Mouse (Mus musculus) cerebral cortex, adult 2 months (tissue): Measurements from ENCODE around the gene Arvcf.

ENCODE experiments used
- WGBS: fragments of 180-500 bp; shearing (Covaris S2); methylation state at CpG from one replicate; pipeline ENCODE4 v1.1.7; 2018; 5-methylcytosine and 5-hydroxymethylcytosine counted together

Gene Arvcf

DNA sequence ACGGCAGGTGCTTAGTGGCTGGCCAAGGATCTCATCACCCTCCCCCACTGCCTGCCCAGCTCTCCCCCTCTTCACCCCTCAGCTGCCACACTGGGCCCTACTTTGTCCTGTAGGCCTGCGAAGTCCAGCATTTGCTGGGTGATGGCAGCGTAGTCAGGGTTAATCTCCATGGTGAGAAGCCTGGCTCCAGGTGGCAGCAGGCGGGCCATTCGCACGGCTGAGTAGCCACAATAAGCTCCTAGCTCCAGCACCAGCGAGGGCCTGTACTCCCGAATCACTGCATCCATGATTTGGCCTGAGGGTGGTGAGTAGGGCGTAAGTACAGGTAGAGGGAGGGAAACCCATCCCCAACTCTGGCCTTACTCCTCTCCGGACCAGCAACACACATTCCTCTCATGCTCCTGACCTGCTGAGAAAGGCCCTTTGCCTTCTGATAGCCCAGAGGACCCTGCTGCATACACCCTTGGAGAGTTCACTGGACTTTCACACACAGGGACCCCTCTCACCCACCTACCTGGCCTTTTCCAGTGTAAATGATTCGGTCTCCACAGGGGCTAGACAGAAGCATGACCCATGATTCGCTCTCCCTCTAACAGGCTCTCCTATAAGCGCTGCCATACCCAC, 63.2 kb downstream of the Arvcf start:
- WGBS: 75% methylated on average over 13 of the region's 13 CpGs

DNA sequence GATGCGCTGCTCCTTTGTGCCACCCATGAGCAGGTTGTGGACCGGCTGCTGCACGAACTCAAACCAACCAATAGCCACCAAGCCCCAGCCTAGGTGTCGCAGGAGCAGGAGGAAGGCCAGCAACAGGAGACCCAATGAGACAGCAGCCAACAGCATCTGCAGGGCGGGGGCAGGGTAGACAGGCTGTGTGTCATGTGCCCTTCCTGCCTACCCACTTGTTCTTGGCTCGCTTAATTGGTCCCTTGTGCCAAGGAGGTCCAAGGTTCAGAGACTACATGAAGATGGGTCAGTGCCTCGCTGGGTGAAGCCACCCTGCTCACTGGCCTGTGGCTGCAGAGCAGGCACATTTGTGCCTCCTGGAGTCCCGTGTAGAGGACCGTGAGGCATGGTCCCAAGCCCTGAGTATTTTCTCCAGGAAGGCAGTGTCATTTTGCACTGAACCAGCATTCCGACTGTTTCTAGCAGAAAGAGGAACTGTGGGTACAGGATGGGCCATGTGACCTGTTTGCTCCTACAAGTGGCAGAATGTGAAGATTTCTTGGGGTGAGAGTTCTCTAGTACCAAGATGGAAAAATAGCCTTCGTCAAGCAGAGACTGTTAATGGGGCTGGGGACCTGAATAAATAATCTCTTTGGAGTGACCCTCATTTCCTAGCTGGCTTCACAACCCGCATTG, 64.0 kb downstream of the Arvcf start:
- 72% methylated on average over 12 of the region's 12 CpGs for WGBS

- WGBS: 76% methylated on average over 7 of the region's 7 CpGs
Measured at GRCm38 (mm10) chr16:18413032-18413816, 65.2 kb downstream of the Arvcf start.

DNA sequence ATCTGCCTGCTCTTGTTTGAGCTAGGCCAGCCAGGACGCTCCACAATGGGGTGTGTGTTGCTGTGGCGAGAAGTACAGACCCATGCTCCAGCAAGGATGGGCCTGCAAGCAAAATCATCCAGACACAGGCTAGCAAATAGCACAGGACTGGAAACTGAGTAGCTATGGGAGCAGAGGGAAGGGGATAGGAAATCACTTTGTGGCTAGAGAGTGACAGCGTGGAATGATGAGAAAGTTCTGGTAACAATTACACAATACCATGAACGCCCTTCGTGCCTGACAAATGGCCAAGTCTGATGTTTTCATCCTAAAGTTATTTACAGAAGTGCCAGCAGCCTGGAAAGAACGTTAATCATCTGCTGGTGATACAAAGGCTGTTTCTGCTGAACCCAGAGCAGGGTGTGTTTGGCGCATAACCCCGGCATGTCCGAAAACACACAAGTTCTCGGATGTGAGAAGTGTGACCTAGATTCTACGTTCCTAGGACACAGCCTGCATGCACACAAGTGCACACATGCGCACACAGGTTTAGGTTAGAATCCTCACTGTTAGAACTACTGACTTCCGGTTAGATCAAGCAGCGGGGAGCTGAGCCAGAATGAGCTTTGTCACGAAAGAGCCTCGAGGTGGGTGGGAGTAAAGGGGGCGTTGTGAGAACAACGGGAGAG, 68.2 kb downstream of the Arvcf start:
- 25% methylated on average over 18 of the region's 18 CpGs for WGBS

DNA sequence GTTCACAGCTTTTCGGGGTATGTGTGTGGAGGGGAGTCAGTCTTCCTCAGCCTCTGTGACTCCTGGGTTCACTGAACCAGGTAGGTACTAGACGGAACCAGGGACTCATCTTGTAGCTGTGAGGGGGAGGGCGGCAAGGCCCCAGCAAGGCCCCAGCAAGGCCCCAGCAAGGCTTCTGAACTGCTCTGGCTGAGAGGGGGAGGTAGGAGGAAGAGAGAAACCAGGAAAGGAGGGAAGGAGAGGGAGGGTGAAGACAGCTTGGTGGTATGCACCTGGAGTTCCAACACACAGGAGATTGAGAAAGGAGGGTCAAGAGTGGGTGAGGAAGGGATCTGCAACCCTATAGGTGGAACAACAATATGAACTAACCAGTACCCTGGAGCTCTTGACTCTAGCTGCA, 68.9 kb downstream of the Arvcf start:
- 61% methylated on average over 3 of the region's 3 CpGs for WGBS

- 89% methylated on average over 5 of the region's 5 CpGs for WGBS
Measured at GRCm38 (mm10) chr16:18417491-18417890, 69.5 kb downstream of the Arvcf start.

DNA sequence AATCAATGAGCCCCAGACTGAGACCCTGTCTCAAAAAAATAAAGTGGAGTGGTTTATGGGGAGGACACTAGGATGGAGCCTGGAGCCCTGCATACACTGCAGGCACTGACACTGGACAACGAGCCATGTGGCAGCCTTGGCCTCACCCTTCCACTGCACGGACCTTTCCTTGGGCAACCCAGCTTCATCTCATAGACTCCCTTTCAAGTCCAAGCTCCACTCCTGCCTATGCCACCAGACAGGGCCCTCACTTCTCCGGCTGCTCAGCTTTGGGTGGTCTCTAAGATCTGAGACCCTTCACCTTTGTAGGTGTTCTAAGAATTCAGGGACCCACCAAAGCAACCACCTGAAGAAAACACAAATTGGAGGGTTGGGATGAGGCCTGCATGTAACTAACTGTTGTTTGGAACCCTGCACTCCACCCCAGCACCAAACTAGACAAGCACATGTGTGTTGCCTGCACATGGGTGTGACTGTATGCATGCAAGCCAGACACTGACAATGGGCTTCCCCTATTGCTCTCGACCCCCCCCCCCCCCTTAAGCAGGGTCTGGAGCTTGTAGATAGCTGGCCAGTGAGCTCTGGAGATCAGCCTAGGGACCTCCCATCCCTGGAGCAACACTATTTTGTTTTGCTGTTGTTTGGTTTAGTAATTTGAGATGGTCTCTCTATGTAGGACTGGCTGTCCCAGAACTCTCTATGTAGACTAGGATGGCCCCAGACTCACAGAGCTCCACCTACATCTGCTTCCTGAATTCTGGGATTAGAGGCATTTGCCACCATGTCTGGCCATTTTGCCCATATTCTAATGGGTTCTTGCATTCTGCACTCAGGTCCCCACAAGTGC, 71.0 kb downstream of the Arvcf start:
- 87% methylated on average over 4 of the region's 4 CpGs for WGBS

GRCm38 (mm10) chr16:18419603-18420026, 71.6 kb downstream of the Arvcf start:
- WGBS: 91% methylated on average over 1 of the region's 1 CpGs

GRCm38 (mm10) chr16:18420571-18420970, 72.6 kb downstream of the Arvcf start:
- WGBS: 71% methylated on average over 3 of the region's 3 CpGs

DNA sequence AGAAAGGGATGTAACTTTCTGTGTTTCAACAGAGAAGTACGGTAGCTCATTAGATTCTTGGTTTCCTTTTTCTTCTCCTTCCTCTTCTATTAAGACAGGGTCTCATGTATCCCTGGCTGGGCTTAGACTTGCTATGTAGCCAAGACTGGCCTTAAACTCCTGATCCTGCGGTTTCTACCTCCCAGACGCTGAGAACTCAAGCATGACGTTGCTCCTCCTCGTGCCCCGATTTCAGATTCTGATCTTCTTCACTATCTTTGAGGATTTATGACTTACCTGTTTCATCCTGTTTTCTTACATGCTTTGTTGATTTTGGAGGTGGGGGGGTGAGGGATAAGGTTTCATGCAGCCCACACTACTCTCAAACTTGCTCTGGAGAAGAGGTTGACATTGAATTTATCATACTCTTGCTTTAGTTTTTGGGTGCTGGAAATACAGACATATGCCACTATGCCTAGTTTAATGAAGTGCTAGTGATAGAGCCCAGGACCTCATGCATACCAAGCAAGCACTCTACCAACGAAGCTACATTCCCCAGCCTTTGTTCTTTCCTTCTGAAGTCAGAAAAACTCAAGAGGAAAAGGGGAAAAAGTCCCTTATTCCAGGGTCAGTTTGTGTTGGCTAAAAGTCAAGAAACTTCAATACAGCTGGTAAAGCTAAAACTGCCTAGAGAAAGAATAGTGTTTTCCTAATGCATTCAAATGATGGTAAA, 75.4 kb downstream of the Arvcf start:
- 84% methylated on average over 7 of the region's 7 CpGs for WGBS

DNA sequence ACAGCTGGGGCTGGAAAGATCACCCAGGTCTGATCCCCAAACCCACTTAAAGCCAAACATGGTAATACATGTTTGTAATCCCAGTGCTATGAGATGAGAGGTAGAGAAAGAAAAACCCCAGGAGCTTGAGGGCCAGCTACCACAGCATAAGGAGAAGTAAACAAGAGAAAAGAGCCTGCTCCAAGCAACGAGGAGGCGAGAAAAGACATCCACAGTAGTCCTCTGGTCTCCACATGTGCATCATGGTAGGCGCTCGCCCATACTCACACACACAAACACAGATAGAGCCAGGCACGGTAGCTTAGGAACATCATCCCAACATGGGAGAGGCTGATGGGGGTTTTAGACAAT, 75.9 kb downstream of the Arvcf start:
- 72% methylated on average over 5 of the region's 5 CpGs for WGBS

- WGBS: 45% methylated on average over 11 of the region's 11 CpGs
Measured at GRCm38 (mm10) chr16:18424364-18425045, 76.5 kb downstream of the Arvcf start.

DNA sequence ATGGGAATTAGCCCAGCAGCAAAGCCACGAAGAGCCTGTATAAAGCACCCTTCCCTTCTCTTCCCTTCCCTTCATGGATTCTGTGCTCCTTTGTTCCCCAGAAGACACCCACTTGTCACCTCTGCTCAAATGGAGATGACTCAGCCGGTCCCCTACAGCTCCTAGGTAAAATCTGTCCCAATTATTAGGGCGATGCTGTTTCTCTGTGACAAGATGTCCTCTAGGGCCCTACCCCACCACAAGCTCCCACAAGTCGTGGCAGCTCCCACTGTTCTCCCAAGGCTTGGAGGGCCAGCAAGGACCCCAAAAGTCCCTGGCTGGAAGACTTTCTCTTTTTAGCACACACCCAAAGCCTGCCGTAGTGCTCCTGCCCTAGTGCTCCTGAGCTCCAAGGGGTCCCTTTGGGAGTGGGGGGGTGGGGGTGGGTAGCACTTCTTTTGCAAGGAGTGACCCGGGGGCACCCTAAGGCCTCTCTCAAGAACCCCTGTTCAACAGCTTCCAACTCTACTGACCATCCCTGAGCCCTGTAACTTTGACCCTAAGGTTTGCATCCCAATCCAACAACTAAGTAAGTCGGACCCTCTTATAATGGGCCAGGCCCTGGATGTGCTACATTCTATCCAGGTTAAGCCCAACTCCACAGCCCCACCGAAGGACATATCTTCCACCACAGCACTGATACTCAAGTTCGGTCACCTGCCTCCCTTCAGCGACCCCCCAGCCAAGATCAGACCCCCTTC, 77.7 kb downstream of the Arvcf start:
- 8% methylated on average over 10 of the region's 10 CpGs for whole genome bisulfite sequencing

GRCm38 (mm10) chr16:18426215-18426791, 78.3 kb downstream of the Arvcf start, which contains the start of gene Txnrd2:
Gene Txnrd2, plus strand, starts transcription at chr16:18426384.
- under 1% methylated on average over 52 of the region's 52 CpGs for WGBS

DNA sequence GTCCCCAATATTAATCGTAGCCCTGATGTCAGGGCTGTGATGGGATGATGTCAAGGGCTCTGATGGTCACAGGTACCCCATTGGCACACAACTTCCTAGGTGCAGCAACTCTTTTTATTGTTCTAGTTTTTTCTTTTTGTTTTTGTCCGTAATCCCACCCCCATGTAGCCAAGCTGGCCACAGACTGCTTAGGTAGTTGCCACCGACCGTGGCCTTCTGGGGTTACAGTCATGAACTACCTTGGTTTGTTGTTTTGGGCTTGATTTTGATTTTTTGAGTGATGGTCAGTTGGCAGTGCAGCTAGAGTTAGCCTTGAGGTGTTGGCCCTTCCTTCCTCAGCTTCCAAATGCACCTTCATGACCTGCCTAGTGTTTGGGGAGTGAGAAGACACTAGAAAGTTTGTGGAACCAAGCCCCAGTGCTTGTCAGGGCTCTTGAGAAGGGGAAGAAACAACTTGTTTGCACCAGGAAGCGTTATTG, 78.9 kb downstream of the Arvcf start, which contains the start of gene Comt:
Gene Comt, minus strand, starts transcription at position 51 of the 479 bp plus-strand sequence.
- WGBS: 52% methylated on average over 5 of the region's 5 CpGs

GRCm38 (mm10) chr16:18428011-18428515, 80.1 kb downstream of the Arvcf start:
- 93% methylated on average over 5 of the region's 5 CpGs for WGBS

DNA sequence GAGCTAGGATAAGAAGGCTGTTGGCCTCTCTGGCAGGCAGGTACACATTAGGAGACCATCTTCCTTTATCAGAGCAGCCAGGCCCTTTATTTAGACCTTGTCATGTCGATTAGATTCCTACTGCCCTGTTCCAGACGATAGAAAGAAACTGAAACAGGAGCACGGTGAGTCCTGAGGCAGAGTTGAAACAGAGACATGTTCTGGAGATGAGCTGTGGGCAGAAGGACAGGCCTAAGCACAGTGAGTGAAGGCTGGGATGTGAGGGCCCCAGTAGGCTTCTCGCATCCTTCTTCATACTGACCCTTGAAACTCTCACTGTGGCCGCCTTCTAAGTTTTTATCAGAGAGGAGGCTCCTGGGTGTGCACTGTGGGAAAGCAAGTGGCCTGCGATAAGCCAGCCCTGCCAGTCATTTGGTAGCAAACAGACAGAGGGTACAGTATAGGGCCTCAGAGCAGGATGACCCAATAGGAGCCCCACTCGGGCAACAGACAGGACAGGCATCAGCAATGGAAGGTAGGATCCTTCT, 80.6 kb downstream of the Arvcf start:
- WGBS: 90% methylated on average over 7 of the region's 7 CpGs

- WGBS: 93% methylated on average over 8 of the region's 8 CpGs
Measured at GRCm38 (mm10) chr16:18429641-18430040, 81.7 kb downstream of the Arvcf start.
